Mouse (Mus musculus) heart, postnatal 14 days (tissue): Measurements from ENCODE around the gene Syce3. TPM values are rescaled to one million over a fixed set of nuclear protein-coding genes. Genes with fewer than 3 reads are reported as not detected.

Source experiments
- total RNA-seq, 2 experiments: library from RNA; stranded (reverse); gene quantifications; 2 replicates each; pipeline ENCODE4 v1.2.3; 2021

Syce3 gene
- total RNA-seq, 2 experiments from 2014 or later, result not detected

Other genes with a start within 250 kb of the Syce3 start
- 100 to 1,000 TPM in 1 of 2 experiments, 10 to 100 TPM in 1; 98.2 to 101 TPM for gene Plxnb2, start 229.7 kb downstream of the Syce3 start, total RNA-seq
- gene Dennd6b, start 214.0 kb downstream of the Syce3 start, total RNA-seq, result 10 to 100 TPM in 1 of 2 experiments, 1 to 10 TPM in 1; 9.7 to 10.1 TPM
- 10 to 100 TPM; 57.8 to 61.2 TPM for gene Ppp6r2, start 198.9 kb downstream of the Syce3 start, total RNA-seq
- 10 to 100 TPM; 70.7 to 74.7 TPM for gene Sbf1, start 95.2 kb downstream of the Syce3 start, total RNA-seq
- not detected for gene Adm2, start 87.8 kb downstream of the Syce3 start, total RNA-seq
- not detected for gene Miox, start 76.1 kb downstream of the Syce3 start, total RNA-seq
- gene Lmf2, start 54.8 kb downstream of the Syce3 start, total RNA-seq, result 10 to 100 TPM; 33.1 to 38.3 TPM
- 10 to 100 TPM; 56.0 to 64.7 TPM for gene Ncaph2, start 54.8 kb downstream of the Syce3 start, total RNA-seq
- gene Sco2, start 36.7 kb downstream of the Syce3 start, total RNA-seq, result 10 to 100 TPM; 19.7 to 21.4 TPM
- under 1 TPM; 0.20 to 0.74 TPM for gene Tymp, start 33.5 kb downstream of the Syce3 start, total RNA-seq
- gene Odf3b, start 31.2 kb downstream of the Syce3 start, total RNA-seq, result 1 to 10 TPM in 1 of 2 experiments, under 1 TPM in 1; 0.76 to 1.6 TPM
- gene Klhdc7b, start 25.6 kb downstream of the Syce3 start, total RNA-seq, result not detected
- 100 to 1,000 TPM; 596 TPM for gene Cpt1b, start 15.4 kb upstream of the Syce3 start, total RNA-seq
- gene C730034F03Rik, start 19.1 kb upstream of the Syce3 start, total RNA-seq, result 1 to 10 TPM; 1.6 to 2.9 TPM
- 10 to 100 TPM; 11.0 to 14.6 TPM for gene Gm44502, start 19.2 kb upstream of the Syce3 start, total RNA-seq
- gene Chkb, start 19.4 kb upstream of the Syce3 start, total RNA-seq, result 10 to 100 TPM; 50.9 to 59.9 TPM
- under 1 TPM; 0.05 to 0.31 TPM for gene Mapk8ip2, start 43.4 kb upstream of the Syce3 start, total RNA-seq
- gene Arsa, start 66.9 kb upstream of the Syce3 start, total RNA-seq, result 10 to 100 TPM; 13.7 to 15.5 TPM
- 10 to 100 TPM; 78.7 to 83.9 TPM for gene Shank3, start 89.1 kb upstream of the Syce3 start, total RNA-seq
- under 1 TPM; 0.15 to 0.53 TPM for gene Acr, start 157.8 kb upstream of the Syce3 start, total RNA-seq
- 1 to 10 TPM; 5.0 to 7.5 TPM for gene Rabl2, start 181.4 kb upstream of the Syce3 start, total RNA-seq